Mouse (Mus musculus) liver, postnatal 0 days (tissue): ENCODE results near the gene Gm10181.

Source experiments
- CTCF ChIP-seq: sonication (generic); IDR thresholded peaks from 2 replicates; pipeline ENCODE4 v1.5.1; 2016; ENCODE audit warnings: antibody characterized with exemption, low read depth
- EP300 ChIP-seq: IDR thresholded peaks from 2 replicates; pipeline ENCODE4 v1.6.1; 2016; ENCODE audit warnings: antibody characterized with exemption, low read depth, mild to moderate bottlenecking

GRCm38 (mm10) chr9:25138900-25139299 lies 49.7 kb downstream of the Gm10181 start:
- TF ChIP-seq CTCF = no peak
- TF ChIP-seq EP300 = no peak
